Mouse (Mus musculus) liver, embryonic 13.5 days (tissue): Measurements from ENCODE around the gene Zfp524. TPM values are rescaled to one million over a fixed set of nuclear protein-coding genes. Genes with fewer than 3 reads are reported as not detected.
"Not testable (repeated sequence)": the region's sequence is repeated elsewhere in the genome, so short reads cannot be mapped to it uniquely, and the experiment has no call there.

Experiments
- ATAC-seq: fragments of 200-750 bp; cut with Nextera tagmentation; 2 replicates; pipeline ENCODE4 v1.8.0; 2017; ENCODE audit warnings: low read depth, mild to moderate bottlenecking, moderate number of reproducible peaks, moderate library complexity
- DNase-seq: peaks from one replicate; pipeline ENCODE4 v3.0.0; 2022
- H3K27ac ChIP-seq: fragments of 300-500 bp; sonication (generic); 2 replicates; pipeline ENCODE4 v1.5.1; 2015; ENCODE audit warnings: moderate library complexity, mild to moderate bottlenecking, inconsistent platforms
- H3K27me3 ChIP-seq: fragments of 300-500 bp; sonication (generic); 2 replicates; pipeline ENCODE4 v1.6.1; 2015; ENCODE audit warnings: mild to moderate bottlenecking, inconsistent platforms
- H3K36me3 ChIP-seq: fragments of 300-500 bp; sonication (generic); 2 replicates; pipeline ENCODE4 v1.6.1; 2015; ENCODE audit warnings: mild to moderate bottlenecking, inconsistent platforms
- H3K4me1 ChIP-seq: fragments of 300-500 bp; sonication (generic); replicated peaks from 2 replicates; pipeline ENCODE4 v1.6.1; 2015; ENCODE audit warnings: inconsistent platforms
- H3K4me2 ChIP-seq: fragments of 300-500 bp; sonication (generic); 2 replicates; pipeline ENCODE4 v1.6.1; 2015; ENCODE audit warnings: inconsistent platforms, mild to moderate bottlenecking, moderate library complexity
- H3K4me3 ChIP-seq: fragments of 300-500 bp; sonication (generic); replicated peaks from 2 replicates; pipeline ENCODE4 v1.5.1; 2015; ENCODE audit warnings: mild to moderate bottlenecking, inconsistent platforms
- H3K9ac ChIP-seq: fragments of 300-500 bp; sonication (generic); 2 replicates; pipeline ENCODE4 v1.6.1; 2015; ENCODE audit warnings: mild to moderate bottlenecking, inconsistent platforms
- H3K9me3 ChIP-seq: fragments of 300-500 bp; sonication (generic); replicated peaks from 2 replicates; pipeline ENCODE4 v1.6.1; 2016; ENCODE audit warnings: inconsistent platforms
- WGBS: fragments of 180-500 bp; shearing (Covaris S2); methylation state at CpG from one replicate; pipeline ENCODE4 v1.1.7; 2015; ENCODE audit not compliant: insufficient replicate concordance; 5-methylcytosine and 5-hydroxymethylcytosine counted together
- polyA plus RNA-seq: library from polyadenylated mRNA; unstranded; fragments of >200 nt; fragmentation: Nextera tagmentation; extraction: Ambion mirVana; gene quantifications from 2 replicates; pipeline ENCODE4 v1.2.1, GENCODE M21; 2015

Zfp524 gene
- polyA plus RNA-seq, 1 experiment from 2014 or later: 10.0 TPM

GRCm38 (mm10) chr7:5016920-5017319 lies 2.7 kb downstream of the Zfp524 start:
- peaks cover 4% of the 10 kb centered on the region; the same call in 1 of the 2 replicates for H3K9me3 ChIP-seq
- WGBS: 89% methylated on average over 2 of the region's 2 CpGs
- ATAC-seq (no peak), DNase-seq (no peak)
- peaks cover 55% of the 10 kb centered on the region for H3K4me1 ChIP-seq
- no peak overlapping the region for H3K9ac ChIP-seq
- no peaks in the 10 kb centered on the region for H3K27me3 ChIP-seq
- no peak overlapping the region for H3K27ac ChIP-seq
- H3K4me2 ChIP-seq: no peak overlapping the region
- no peak overlapping the region for H3K4me3 ChIP-seq
- peaks cover 32% of the 10 kb centered on the region for H3K36me3 ChIP-seq

GRCm38 (mm10) chr7:5017352-5017751 lies 3.1 kb downstream of the Zfp524 start:
- Histone ChIP-seq H3K9ac (no peak overlapping the region), H3K4me3 (no peak overlapping the region), H3K4me2 (no peak overlapping the region), H3K36me3 (peaks cover 32% of the 10 kb centered on the region), H3K9me3 (peaks cover 4% of the 10 kb centered on the region; the same call in 1 of the 2 replicates), H3K27me3 (no peaks in the 10 kb centered on the region), H3K27ac (no peak overlapping the region), H3K4me1 (peaks cover 59% of the 10 kb centered on the region)
- no peak for ATAC-seq
- no peak for DNase-seq
- WGBS: 85% methylated on average over 16 of the region's 16 CpGs

GRCm38 (mm10) chr7:5017931-5018330 lies 3.7 kb downstream of the Zfp524 start:
- Histone ChIP-seq H3K27me3 (no peaks in the 10 kb centered on the region), H3K9me3 (peaks cover 4% of the 10 kb centered on the region; the same call in 1 of the 2 replicates), H3K4me3 (no peak overlapping the region), H3K36me3 (peaks cover 32% of the 10 kb centered on the region), H3K9ac (no peak overlapping the region), H3K4me2 (no peak overlapping the region), H3K27ac (no peak overlapping the region), H3K4me1 (peaks cover 60% of the 10 kb centered on the region)
- DNase-seq (no peak), ATAC-seq (no peak)
- 92% methylated on average over 21 of the region's 21 CpGs for WGBS

GRCm38 (mm10) chr7:5019576-5019975 lies 5.4 kb downstream of the Zfp524 start:
- ATAC-seq, H3K9me3 ChIP-seq, DNase-seq, H3K27me3 ChIP-seq: not testable (repeated sequence)
- WGBS: 25% methylated on average over 8 of the region's 8 CpGs
- Histone ChIP-seq H3K4me2 (peak overlapping the region; percentile 72), H3K27ac (peak overlapping the region; percentile 96), H3K4me3 (peak overlapping the region; percentile 90), H3K4me1 (peaks cover 49% of the 10 kb centered on the region), H3K9ac (peak overlapping the region; percentile 97), H3K36me3 (peaks cover 46% of the 10 kb centered on the region)

- H3K27ac ChIP-seq: peak within 1 kb of the TSS; percentile 96
- H3K27me3 ChIP-seq: no peaks in the 10 kb centered on the region
- ATAC-seq (peak; percentile 86), DNase-seq (peak; percentile 98)
- H3K4me3 ChIP-seq: peak within 1 kb of the TSS; percentile 90
- H3K36me3 ChIP-seq: peaks cover 51% of the 10 kb centered on the region
- H3K9me3 ChIP-seq: peaks cover 4% of the 10 kb centered on the region; the same call in 1 of the 2 replicates
- WGBS: under 1% methylated on average over 49 of the region's 49 CpGs
- peaks cover 49% of the 10 kb centered on the region for H3K4me1 ChIP-seq
- peak within 1 kb of the TSS; percentile 97 for H3K9ac ChIP-seq
- peak within 1 kb of the TSS; percentile 72 for H3K4me2 ChIP-seq
Observed at GRCm38 (mm10) chr7:5020000-5020681, 5.9 kb downstream of the Zfp524 start, which contains the start of the genes Zfp865 and Ccdc106. Gene Zfp865, plus strand, starts transcription at chr7:5020376. Gene Ccdc106, plus strand, starts transcription at chr7:5020553.

- WGBS: 0% methylated on average over 15 of the region's 15 CpGs
- Histone ChIP-seq H3K27ac (peak overlapping the region; percentile 96), H3K9ac (peak overlapping the region; percentile 97), H3K4me3 (peak overlapping the region; percentile 90), H3K4me2 (peak overlapping the region; percentile 72), H3K4me1 (peaks cover 47% of the 10 kb centered on the region), H3K27me3 (no peaks in the 10 kb centered on the region), H3K36me3 (peaks cover 57% of the 10 kb centered on the region), H3K9me3 (peaks cover 4% of the 10 kb centered on the region; the same call in 1 of the 2 replicates)
- peak; percentile 2; the same call in 1 of the 2 replicates for ATAC-seq
- DNase-seq: no peak
Observed at GRCm38 (mm10) chr7:5020685-5021084, 6.5 kb downstream of the Zfp524 start.

GRCm38 (mm10) chr7:5021197-5021596 lies 7.0 kb downstream of the Zfp524 start:
- Histone ChIP-seq H3K4me2 (peak overlapping the region; percentile 72), H3K27me3 (no peaks in the 10 kb centered on the region), H3K4me1 (peaks cover 42% of the 10 kb centered on the region), H3K4me3 (peak overlapping the region; percentile 90), H3K36me3 (peaks cover 60% of the 10 kb centered on the region), H3K9ac (peak overlapping the region; percentile 97), H3K27ac (peak overlapping the region; percentile 96), H3K9me3 (peaks cover 4% of the 10 kb centered on the region; the same call in 1 of the 2 replicates)
- DNase-seq (no peak), ATAC-seq (no peak)
- WGBS: 47% methylated on average over 5 of the region's 5 CpGs

GRCm38 (mm10) chr7:5029543-5029942 lies 15.3 kb downstream of the Zfp524 start:
- ATAC-seq (no peak), DNase-seq (no peak)
- 94% methylated on average over 22 of the region's 22 CpGs for WGBS
- Histone ChIP-seq H3K4me1 (peaks cover 3% of the 10 kb centered on the region; the same call in 1 of the 2 replicates), H3K9me3 (peaks cover 31% of the 10 kb centered on the region), H3K9ac (no peak overlapping the region), H3K36me3 (peaks cover 90% of the 10 kb centered on the region), H3K4me2 (no peak overlapping the region), H3K27me3 (no peaks in the 10 kb centered on the region), H3K4me3 (no peak overlapping the region), H3K27ac (no peak overlapping the region)

- DNase-seq: no peak
- Histone ChIP-seq H3K4me1 (peaks cover 3% of the 10 kb centered on the region; the same call in 1 of the 2 replicates), H3K4me2 (no peak overlapping the region), H3K36me3 (peaks cover 89% of the 10 kb centered on the region), H3K27me3 (no peaks in the 10 kb centered on the region), H3K9me3 (peaks cover 31% of the 10 kb centered on the region), H3K4me3 (no peak overlapping the region), H3K9ac (no peak overlapping the region), H3K27ac (no peak overlapping the region)
- WGBS: 91% methylated on average over 21 of the region's 21 CpGs
- no peak for ATAC-seq
Observed at GRCm38 (mm10) chr7:5029946-5030345, 15.7 kb downstream of the Zfp524 start.

- ATAC-seq: no peak
- no peak overlapping the region for H3K9ac ChIP-seq
- no peak overlapping the region for H3K4me3 ChIP-seq
- 0 out of 2 replicates have a peak, but pooled peaks cover 3% of the 10 kb centered on the region for H3K4me1 ChIP-seq
- H3K27ac ChIP-seq: no peak overlapping the region
- peaks cover 87% of the 10 kb centered on the region for H3K36me3 ChIP-seq
- H3K4me2 ChIP-seq: no peak overlapping the region
- H3K9me3 ChIP-seq: peaks cover 31% of the 10 kb centered on the region
- WGBS: 94% methylated on average over 63 of the region's 63 CpGs
- no peak for DNase-seq
- H3K27me3 ChIP-seq: no peaks in the 10 kb centered on the region
Observed at GRCm38 (mm10) chr7:5030554-5031275, 16.5 kb downstream of the Zfp524 start.

GRCm38 (mm10) chr7:5031496-5031895 lies 17.3 kb downstream of the Zfp524 start:
- H3K4me3 ChIP-seq: no peak overlapping the region
- H3K36me3 ChIP-seq: peaks cover 84% of the 10 kb centered on the region
- peaks cover 31% of the 10 kb centered on the region for H3K9me3 ChIP-seq
- no peak overlapping the region for H3K9ac ChIP-seq
- ATAC-seq (no peak), DNase-seq (no peak)
- no peaks in the 10 kb centered on the region for H3K27me3 ChIP-seq
- H3K27ac ChIP-seq: no peak overlapping the region
- WGBS: 89% methylated on average over 46 of the region's 46 CpGs
- 0 out of 2 replicates have a peak, but pooled peaks cover 3% of the 10 kb centered on the region for H3K4me1 ChIP-seq
- H3K4me2 ChIP-seq: no peak overlapping the region
